Mouse (Mus musculus) intestine, embryonic 15.5 days (tissue): ENCODE data around the gene Fam229a. TPM values are rescaled to one million over a fixed set of nuclear protein-coding genes. Genes with fewer than 3 reads are reported as not detected.
"Not testable (repeated sequence)": the region's sequence is repeated elsewhere in the genome, so short reads cannot be mapped to it uniquely, and the experiment has no call there.

Experiments
- ATAC-seq: fragments of 200-750 bp; cut with Nextera tagmentation; 2 replicates; pipeline ENCODE4 v1.8.0; 2017; ENCODE audit warnings: moderate TSS enrichment, moderate library complexity
- H3K27ac ChIP-seq: fragments of 300-500 bp; sonication (generic); 2 replicates; pipeline ENCODE4 v1.5.1; 2015; ENCODE audit warnings: mild to moderate bottlenecking, inconsistent platforms
- H3K27me3 ChIP-seq: fragments of 300-500 bp; sonication (generic); replicated peaks from 2 replicates; pipeline ENCODE4 v1.6.1; 2015; ENCODE audit warnings: inconsistent platforms
- H3K36me3 ChIP-seq: fragments of 300-500 bp; sonication (generic); 2 replicates; pipeline ENCODE4 v1.6.1; 2015; ENCODE audit warnings: inconsistent platforms
- H3K4me1 ChIP-seq: fragments of 300-500 bp; sonication (generic); replicated peaks from 2 replicates; pipeline ENCODE4 v1.6.1; 2015; ENCODE audit warnings: inconsistent platforms
- H3K4me2 ChIP-seq: fragments of 300-500 bp; sonication (generic); replicated peaks from 2 replicates; pipeline ENCODE4 v1.6.1; 2015; ENCODE audit warnings: mild to moderate bottlenecking, inconsistent platforms
- H3K4me3 ChIP-seq: fragments of 300-500 bp; sonication (generic); replicated peaks from 2 replicates; pipeline ENCODE4 v1.5.1; 2015; ENCODE audit warnings: inconsistent platforms
- H3K9ac ChIP-seq: fragments of 300-500 bp; sonication (generic); 2 replicates; pipeline ENCODE4 v1.6.1; 2015; ENCODE audit warnings: inconsistent platforms
- H3K9me3 ChIP-seq: fragments of 300-500 bp; sonication (generic); 2 replicates; pipeline ENCODE4 v1.6.1; 2016; ENCODE audit warnings: inconsistent platforms
- WGBS: fragments of 180-500 bp; shearing (Covaris S2); methylation state at CpG from one replicate; pipeline ENCODE4 v1.1.7; 2015; 5-methylcytosine and 5-hydroxymethylcytosine counted together
- polyA plus RNA-seq: library from polyadenylated mRNA; unstranded; fragments of >200 nt; fragmentation: Nextera tagmentation; extraction: Ambion mirVana; gene quantifications from 2 replicates; pipeline ENCODE4 v1.2.1, GENCODE M21; 2015

Gene Fam229a
- not detected in 2 replicates for polyA plus RNA-seq

- peak within 1 kb of the TSS; percentile 32 for H3K4me3 ChIP-seq
- H3K4me2 ChIP-seq, result peak within 1 kb of the TSS; percentile 80
- ATAC-seq, result peak; percentile 67
- H3K27ac ChIP-seq, result no peak within 1 kb of the TSS
- WGBS, result 6% methylated on average over 70 of the region's 70 CpGs
- peaks cover 13% of the 10 kb centered on the region for H3K27me3 ChIP-seq
- peaks cover 11% of the 10 kb centered on the region for H3K4me1 ChIP-seq
- peaks cover 14% of the 10 kb centered on the region; the same call in 1 of the 2 replicates for H3K36me3 ChIP-seq
- H3K9me3 ChIP-seq, result no peaks in the 10 kb centered on the region
- H3K9ac ChIP-seq, result peak within 1 kb of the TSS; percentile 42
Measured at GRCm38 (mm10) chr4:129490972-129491880, at the start of gene Fam229a, which contains the start of gene Tssk3. TSS of gene Fam229a (plus strand) at chr4:129491190. TSS of gene Tssk3 (minus strand) at chr4:129491022.

- Histone ChIP-seq H3K9me3 (no peaks in the 10 kb centered on the region), H3K27ac (no peak overlapping the region), H3K4me1 (no peaks in the 10 kb centered on the region), H3K36me3 (no peaks in the 10 kb centered on the region), H3K9ac (no peak overlapping the region), H3K27me3 (0 out of 2 replicates have a peak, but pooled peaks cover 5% of the 10 kb centered on the region), H3K4me3 (no peak overlapping the region), H3K4me2 (no peak overlapping the region)
- no peak for ATAC-seq
- WGBS, result 82% methylated on average over 8 of the region's 8 CpGs
Measured at GRCm38 (mm10) chr4:129447360-129447759, 43.6 kb upstream of the Fam229a start.

- H3K27me3 ChIP-seq, result 0 out of 2 replicates have a peak, but pooled peaks cover 3% of the 10 kb centered on the region
- no peak overlapping the region for H3K27ac ChIP-seq
- H3K4me1 ChIP-seq, result no peaks in the 10 kb centered on the region
- no peak overlapping the region for H3K4me2 ChIP-seq
- H3K9me3 ChIP-seq, result no peaks in the 10 kb centered on the region
- ATAC-seq, result no peak
- no peak overlapping the region for H3K4me3 ChIP-seq
- no peak overlapping the region for H3K9ac ChIP-seq
- no peaks in the 10 kb centered on the region for H3K36me3 ChIP-seq
- 75% methylated on average over 11 of the region's 11 CpGs for WGBS
Measured at GRCm38 (mm10) chr4:129447778-129448563, 43.0 kb upstream of the Fam229a start.

- Histone ChIP-seq H3K4me2 (no peak overlapping the region), H3K9ac (no peak overlapping the region), H3K27me3 (no peaks in the 10 kb centered on the region), H3K9me3 (no peaks in the 10 kb centered on the region), H3K27ac (no peak overlapping the region), H3K4me3 (no peak overlapping the region), H3K4me1 (no peaks in the 10 kb centered on the region), H3K36me3 (no peaks in the 10 kb centered on the region)
- 86% methylated on average over 6 of the region's 6 CpGs for WGBS
- no peak for ATAC-seq
Measured at GRCm38 (mm10) chr4:129448713-129449112, 42.3 kb upstream of the Fam229a start.

GRCm38 (mm10) chr4:129450851-129451250, 40.1 kb upstream of the Fam229a start:
- no peak for ATAC-seq
- WGBS, result 69% methylated on average over 2 of the region's 2 CpGs
- Histone ChIP-seq H3K36me3 (no peaks in the 10 kb centered on the region), H3K27me3 (no peaks in the 10 kb centered on the region), H3K9ac (no peak overlapping the region), H3K9me3 (no peaks in the 10 kb centered on the region), H3K4me1 (no peaks in the 10 kb centered on the region), H3K4me2 (no peak overlapping the region), H3K4me3 (no peak overlapping the region), H3K27ac (no peak overlapping the region)

- Histone ChIP-seq H3K4me2 (no peak overlapping the region), H3K4me3 (no peak overlapping the region), H3K9me3 (no peaks in the 10 kb centered on the region), H3K36me3 (no peaks in the 10 kb centered on the region), H3K27me3 (no peaks in the 10 kb centered on the region), H3K9ac (no peak overlapping the region), H3K27ac (no peak overlapping the region), H3K4me1 (no peaks in the 10 kb centered on the region)
- WGBS, result 81% methylated on average over 15 of the region's 15 CpGs
- ATAC-seq, result no peak
Measured at GRCm38 (mm10) chr4:129451471-129452169, 39.4 kb upstream of the Fam229a start.

GRCm38 (mm10) chr4:129455265-129455664, 35.7 kb upstream of the Fam229a start:
- Histone ChIP-seq H3K27me3 (no peaks in the 10 kb centered on the region), H3K4me1 (no peaks in the 10 kb centered on the region), H3K27ac (no peak overlapping the region), H3K4me3 (no peak overlapping the region), H3K9me3 (no peaks in the 10 kb centered on the region), H3K9ac (no peak overlapping the region), H3K4me2 (no peak overlapping the region), H3K36me3 (no peaks in the 10 kb centered on the region)
- 5% methylated on average over 5 of the region's 5 CpGs for WGBS
- peak; percentile 91 for ATAC-seq

GRCm38 (mm10) chr4:129456126-129456525, 34.9 kb upstream of the Fam229a start:
- H3K36me3 ChIP-seq, result no peaks in the 10 kb centered on the region
- WGBS, result 58% methylated on average over 5 of the region's 5 CpGs
- ATAC-seq, result no peak
- H3K4me3 ChIP-seq, result no peak overlapping the region
- no peak overlapping the region for H3K27ac ChIP-seq
- H3K27me3 ChIP-seq, result no peaks in the 10 kb centered on the region
- no peak overlapping the region for H3K4me2 ChIP-seq
- H3K9ac ChIP-seq, result no peak overlapping the region
- no peaks in the 10 kb centered on the region for H3K9me3 ChIP-seq
- H3K4me1 ChIP-seq, result no peaks in the 10 kb centered on the region

GRCm38 (mm10) chr4:129457311-129457710, 33.7 kb upstream of the Fam229a start:
- H3K9me3 ChIP-seq, H3K27ac ChIP-seq, H3K36me3 ChIP-seq, ATAC-seq, H3K9ac ChIP-seq, H3K4me3 ChIP-seq, H3K4me1 ChIP-seq, H3K27me3 ChIP-seq, H3K4me2 ChIP-seq: not testable (repeated sequence)
- WGBS, result 74% methylated on average over 2 of the region's 2 CpGs

GRCm38 (mm10) chr4:129459726-129460125, 31.3 kb upstream of the Fam229a start:
- Histone ChIP-seq H3K9ac (no peak overlapping the region), H3K4me3 (no peak overlapping the region), H3K4me1 (peaks cover 7% of the 10 kb centered on the region), H3K36me3 (no peaks in the 10 kb centered on the region), H3K4me2 (no peak overlapping the region), H3K27me3 (no peaks in the 10 kb centered on the region), H3K27ac (no peak overlapping the region), H3K9me3 (no peaks in the 10 kb centered on the region)
- 74% methylated on average over 3 of the region's 3 CpGs for whole genome bisulfite sequencing
- no peak for ATAC-seq

- no peaks in the 10 kb centered on the region for H3K27me3 ChIP-seq
- peak overlapping the region; percentile 54 for H3K9ac ChIP-seq
- no peaks in the 10 kb centered on the region for H3K9me3 ChIP-seq
- H3K36me3 ChIP-seq, result peaks cover 5% of the 10 kb centered on the region; the same call in 1 of the 2 replicates
- peak overlapping the region; percentile 74 for H3K4me2 ChIP-seq
- peak; percentile 37 for ATAC-seq
- peak overlapping the region; percentile 87 for H3K27ac ChIP-seq
- H3K4me3 ChIP-seq, result peak overlapping the region; percentile 47
- peaks cover 7% of the 10 kb centered on the region for H3K4me1 ChIP-seq
- 3% methylated on average over 4 of the region's 4 CpGs for WGBS
Measured at GRCm38 (mm10) chr4:129460827-129461182, 30.2 kb upstream of the Fam229a start.
